Mouse (Mus musculus) kidney, postnatal 0 days (tissue): ENCODE results near the gene Optn. TPM values are rescaled to one million over a fixed set of nuclear protein-coding genes. Genes with fewer than 3 reads are reported as not detected.

ENCODE experiments used
- ATAC-seq: fragments of 200-750 bp; cut with Nextera tagmentation; replicated peaks from 2 replicates; pipeline ENCODE4 v1.8.0; 2017; ENCODE audit warnings: low read depth, moderate number of reproducible peaks, moderate TSS enrichment, moderate library complexity; ENCODE audit not compliant: low FRiP score
- DNase-seq: peaks from one replicate; pipeline ENCODE4 v3.0.0-alpha.2; 2016; ENCODE audit warnings: low spot score
- H3K27ac ChIP-seq: fragments of 300-500 bp; sonication (generic); 2 replicates; pipeline ENCODE4 v1.5.1; 2014; ENCODE audit warnings: mild to moderate bottlenecking
- H3K27me3 ChIP-seq: fragments of 300-500 bp; sonication (generic); 2 replicates; pipeline ENCODE4 v1.6.1; 2014; ENCODE audit warnings: low read length, mixed read lengths; ENCODE audit not compliant: insufficient read depth
- H3K36me3 ChIP-seq: fragments of 300-500 bp; sonication (generic); 2 replicates; pipeline ENCODE4 v1.6.1; 2014; ENCODE audit warnings: low read length, mixed read lengths; ENCODE audit not compliant: insufficient read depth
- H3K4me1 ChIP-seq: fragments of 300-500 bp; sonication (generic); replicated peaks from 2 replicates; pipeline ENCODE4 v1.6.1; 2014; ENCODE audit warnings: antibody characterized with exemption, low read length, mixed read lengths; ENCODE audit not compliant: insufficient read depth
- H3K4me2 ChIP-seq: fragments of 300-500 bp; sonication (generic); 2 replicates; pipeline ENCODE4 v1.6.1; 2014; ENCODE audit warnings: mild to moderate bottlenecking, low read length, moderate library complexity, mixed read lengths
- H3K4me3 ChIP-seq: fragments of 300-500 bp; sonication (generic); replicated peaks from 2 replicates; pipeline ENCODE4 v1.5.1; 2014; ENCODE audit warnings: low read depth, low read length
- H3K9ac ChIP-seq: fragments of 300-500 bp; sonication (generic); 2 replicates; pipeline ENCODE4 v1.6.1; 2014; ENCODE audit warnings: low read depth, low read length
- H3K9me3 ChIP-seq: fragments of 300-500 bp; sonication (generic); replicated peaks from 2 replicates; pipeline ENCODE4 v1.6.1; 2016; ENCODE audit warnings: low read length, inconsistent platforms, mixed read lengths
- CTCF ChIP-seq: IDR thresholded peaks from 2 replicates; pipeline ENCODE4 v1.5.1; 2016; ENCODE audit warnings: antibody characterized with exemption, low read depth, mild to moderate bottlenecking, moderate library complexity
- WGBS: fragments of 180-500 bp; shearing (Covaris S2); extraction: QIAGEN DNeasy Blood & Tissue Kit; methylation state at CpG from one replicate; pipeline ENCODE4 v1.1.7; 2014; 5-methylcytosine and 5-hydroxymethylcytosine counted together
- polyA plus RNA-seq: library from polyadenylated mRNA; unstranded; fragments of >200 nt; fragmentation: Nextera tagmentation; extraction: Ambion mirVana; gene quantifications from 2 replicates; pipeline ENCODE4 v1.2.1, GENCODE M21; 2015

The Optn gene
- polyA plus RNA-seq, 1 experiment from 2014 or later = 23.8 TPM

GRCm38 (mm10) chr2:4987388-4988180 is 76.3 kb downstream of the Optn start:
- Histone ChIP-seq H3K9ac (no peak overlapping the region), H3K27me3 (no peaks in the 10 kb centered on the region), H3K9me3 (no peaks in the 10 kb centered on the region), H3K4me3 (no peak overlapping the region), H3K27ac (no peak overlapping the region), H3K4me2 (no peak overlapping the region), H3K36me3 (peaks cover 2% of the 10 kb centered on the region; the same call in 1 of the 2 replicates), H3K4me1 (no peaks in the 10 kb centered on the region)
- 75% methylated on average over 8 of the region's 8 CpGs for WGBS
- DNase-seq (no peak), ATAC-seq (no peak)
- no peak for TF ChIP-seq CTCF

GRCm38 (mm10) chr2:4986798-4987197 is 77.1 kb downstream of the Optn start:
- Histone ChIP-seq H3K4me1 (no peaks in the 10 kb centered on the region), H3K36me3 (no peaks in the 10 kb centered on the region), H3K27me3 (no peaks in the 10 kb centered on the region), H3K9ac (no peak overlapping the region), H3K27ac (no peak overlapping the region), H3K4me2 (no peak overlapping the region), H3K4me3 (no peak overlapping the region), H3K9me3 (no peaks in the 10 kb centered on the region)
- no peak for TF ChIP-seq CTCF
- 58% methylated on average over 4 of the region's 4 CpGs for WGBS
- DNase-seq (no peak), ATAC-seq (no peak)

- H3K36me3 ChIP-seq = no peaks in the 10 kb centered on the region
- no peak overlapping the region for H3K27ac ChIP-seq
- no peak overlapping the region for H3K4me2 ChIP-seq
- no peak for TF ChIP-seq CTCF
- no peak for ATAC-seq
- no peak overlapping the region for H3K9ac ChIP-seq
- no peak for DNase-seq
- H3K27me3 ChIP-seq = no peaks in the 10 kb centered on the region
- H3K4me3 ChIP-seq = no peak overlapping the region
- H3K9me3 ChIP-seq = no peaks in the 10 kb centered on the region
- WGBS = 80% methylated on average over 6 of the region's 6 CpGs
- no peaks in the 10 kb centered on the region for H3K4me1 ChIP-seq
Observed at GRCm38 (mm10) chr2:4985000-4985399, 78.9 kb downstream of the Optn start.

- DNase-seq = no peak
- Histone ChIP-seq H3K9ac (no peak overlapping the region), H3K27ac (no peak overlapping the region), H3K4me3 (no peak overlapping the region), H3K4me2 (no peak overlapping the region), H3K36me3 (no peaks in the 10 kb centered on the region), H3K9me3 (no peaks in the 10 kb centered on the region), H3K27me3 (no peaks in the 10 kb centered on the region), H3K4me1 (no peaks in the 10 kb centered on the region)
- ATAC-seq = no peak
- WGBS = 41% methylated on average over 5 of the region's 5 CpGs
- TF ChIP-seq CTCF = no peak
Observed at GRCm38 (mm10) chr2:4983987-4984386, 79.9 kb downstream of the Optn start.

GRCm38 (mm10) chr2:4978091-4978490 is 85.8 kb downstream of the Optn start:
- no peak overlapping the region for H3K27ac ChIP-seq
- DNase-seq = peak; percentile 14
- no peak overlapping the region for H3K4me2 ChIP-seq
- H3K4me1 ChIP-seq = no peaks in the 10 kb centered on the region
- no peaks in the 10 kb centered on the region for H3K9me3 ChIP-seq
- 30% methylated on average over 8 of the region's 8 CpGs for WGBS
- no peak overlapping the region for H3K4me3 ChIP-seq
- no peak overlapping the region for H3K9ac ChIP-seq
- no peaks in the 10 kb centered on the region for H3K27me3 ChIP-seq
- no peak for ATAC-seq
- no peak for TF ChIP-seq CTCF
- no peaks in the 10 kb centered on the region for H3K36me3 ChIP-seq

- TF ChIP-seq CTCF = no peak
- Histone ChIP-seq H3K9ac (no peak within 1 kb of the TSS), H3K27me3 (no peaks in the 10 kb centered on the region), H3K9me3 (no peaks in the 10 kb centered on the region), H3K4me2 (no peak within 1 kb of the TSS), H3K4me1 (no peaks in the 10 kb centered on the region), H3K27ac (no peak within 1 kb of the TSS), H3K4me3 (no peak within 1 kb of the TSS), H3K36me3 (no peaks in the 10 kb centered on the region)
- 70% methylated on average over 5 of the region's 5 CpGs for WGBS
- ATAC-seq = no peak
- no peak for DNase-seq
Observed at GRCm38 (mm10) chr2:4975807-4976206, 88.0 kb downstream of the Optn start, which contains the start of gene Ucma. Gene Ucma (plus strand): TSS chr2:4976122.

Other genes starting within 250 kb of the Optn start
- gene Sephs1, start 182.5 kb downstream of the Optn start, polyA plus RNA-seq = 54.6 and 59.8 TPM in 2 replicates
- 159 and 164 TPM in 2 replicates for gene Phyh, start 145.0 kb downstream of the Optn start, polyA plus RNA-seq
- not detected in 2 replicates for gene Ucma, start 87.9 kb downstream of the Optn start, polyA plus RNA-seq
- 13.2 and 14.7 TPM in 2 replicates for gene Mcm10, start 51.3 kb downstream of the Optn start, polyA plus RNA-seq
- gene Ccdc3, start 73.7 kb upstream of the Optn start, polyA plus RNA-seq = 12.1 and 12.4 TPM in 2 replicates